Mouse (Mus musculus): Measurements from ENCODE around the gene Slc22a6. TPM values are rescaled to one million over a fixed set of nuclear protein-coding genes. Genes with fewer than 3 reads are reported as not detected.

The Slc22a6 gene
- polyA plus RNA-seq, 1 experiment from 2014 or later: not detected

Other genes with a start within 250 kb of the Slc22a6 start
- not detected in 2 replicates for gene Slc22a30, start 212.9 kb upstream of the Slc22a6 start, polyA plus RNA-seq (2015; fragmentation: Nextera tagmentation; extraction: Ambion mirVana)
- 0.04 and 0.22 TPM in 2 replicates for gene Slc22a8, start 26.8 kb upstream of the Slc22a6 start, polyA plus RNA-seq (2015; fragmentation: Nextera tagmentation; extraction: Ambion mirVana)
- 0.04 and 0.05 TPM in 2 replicates for gene Chrm1, start 45.8 kb downstream of the Slc22a6 start, polyA plus RNA-seq (2015; fragmentation: Nextera tagmentation; extraction: Ambion mirVana)
- gene Slc3a2, start 105.3 kb downstream of the Slc22a6 start, polyA plus RNA-seq (2015; fragmentation: Nextera tagmentation; extraction: Ambion mirVana): 122 and 131 TPM in 2 replicates
- 101 and 103 TPM in 2 replicates for gene Wdr74, start 117.8 kb downstream of the Slc22a6 start, polyA plus RNA-seq (2015; fragmentation: Nextera tagmentation; extraction: Ambion mirVana)
- gene 1700092M07Rik, start 122.7 kb downstream of the Slc22a6 start, polyA plus RNA-seq (2015; fragmentation: Nextera tagmentation; extraction: Ambion mirVana): 0.79 and 0.84 TPM in 2 replicates
- 108 and 114 TPM in 2 replicates for gene Stx5a, start 123.4 kb downstream of the Slc22a6 start, polyA plus RNA-seq (2015; fragmentation: Nextera tagmentation; extraction: Ambion mirVana)
- 182 and 200 TPM in 2 replicates for gene Nxf1, start 139.0 kb downstream of the Slc22a6 start, polyA plus RNA-seq (2015; fragmentation: Nextera tagmentation; extraction: Ambion mirVana)
- gene Tmem223, start 153.0 kb downstream of the Slc22a6 start, polyA plus RNA-seq (2015; fragmentation: Nextera tagmentation; extraction: Ambion mirVana): 205 and 223 TPM in 2 replicates
- 154 and 166 TPM in 2 replicates for gene Tmem179b, start 156.4 kb downstream of the Slc22a6 start, polyA plus RNA-seq (2015; fragmentation: Nextera tagmentation; extraction: Ambion mirVana)
- gene Taf6l, start 168.4 kb downstream of the Slc22a6 start, polyA plus RNA-seq (2015; fragmentation: Nextera tagmentation; extraction: Ambion mirVana): 24.1 and 24.7 TPM in 2 replicates
- 233 and 246 TPM in 2 replicates for gene Polr2g, start 180.5 kb downstream of the Slc22a6 start, polyA plus RNA-seq (2015; fragmentation: Nextera tagmentation; extraction: Ambion mirVana)
- gene Zbtb3, start 184.5 kb downstream of the Slc22a6 start, polyA plus RNA-seq (2015; fragmentation: Nextera tagmentation; extraction: Ambion mirVana): 2.9 and 3.5 TPM in 2 replicates
- 44.1 and 49.8 TPM in 2 replicates for gene Ttc9c, start 201.3 kb downstream of the Slc22a6 start, polyA plus RNA-seq (2015; fragmentation: Nextera tagmentation; extraction: Ambion mirVana)
- 4.3 and 5.3 TPM in 2 replicates for gene Hnrnpul2, start 202.0 kb downstream of the Slc22a6 start, polyA plus RNA-seq (2015; fragmentation: Nextera tagmentation; extraction: Ambion mirVana)
- not detected in 2 replicates for gene AC129217.1, start 211.7 kb downstream of the Slc22a6 start, polyA plus RNA-seq (2015; fragmentation: Nextera tagmentation; extraction: Ambion mirVana)
- 54.6 and 63.0 TPM in 2 replicates for gene Bscl2, start 219.4 kb downstream of the Slc22a6 start, polyA plus RNA-seq (2015; fragmentation: Nextera tagmentation; extraction: Ambion mirVana)
- gene Gng3, start 221.2 kb downstream of the Slc22a6 start, polyA plus RNA-seq (2015; fragmentation: Nextera tagmentation; extraction: Ambion mirVana): 0.36 and 0.66 TPM in 2 replicates
- 0.78 and 1.1 TPM in 2 replicates for gene Lrrn4cl, start 232.7 kb downstream of the Slc22a6 start, polyA plus RNA-seq (2015; fragmentation: Nextera tagmentation; extraction: Ambion mirVana)